Mouse (Mus musculus) activated CD4-positive, CD25-positive, alpha-beta regulatory T cell (primary cell): ENCODE measurements around the gene Cyp2g1. TPM values are rescaled to one million over a fixed set of nuclear protein-coding genes. Genes with fewer than 3 reads are reported as not detected.

Experiments used
- polyA plus RNA-seq, 2 experiments: library from polyadenylated mRNA; unstranded; fragments of 100-300 nt; shearing (Covaris generic); gene quantifications; one replicate each; pipeline ENCODE4 v1.2.1; 2017

The Cyp2g1 gene
- not detected for polyA plus RNA-seq

GRCm38 (mm10) chr7:26808592-26808991 is at the start of gene Cyp2g1:
TSS of gene Cyp2g1 (plus strand) at chr7:26808892.

GRCm38 (mm10) chr7:26835059-26835458 is 26.4 kb downstream of the Cyp2g1 start, which contains the start of gene Cyp2a5:
TSS of gene Cyp2a5 (plus strand) at chr7:26835305.

Other genes starting within 250 kb of the Cyp2g1 start
- under 1 TPM in 1 of 2 experiments, not detected in 1; 0.09 TPM for gene Vmn1r185, start 190.4 kb upstream of the Cyp2g1 start, polyA plus RNA-seq
- gene Cyp2b23, start 122.5 kb upstream of the Cyp2g1 start, polyA plus RNA-seq, result not detected
- gene Cyp2b19, start 51.8 kb upstream of the Cyp2g1 start, polyA plus RNA-seq, result under 1 TPM in 1 of 2 experiments, not detected in 1; 0.34 TPM
- not detected for gene Cyp2a5, start 26.4 kb downstream of the Cyp2g1 start, polyA plus RNA-seq
- under 1 TPM in 1 of 2 experiments, not detected in 1; 0.05 TPM for gene Cyp2a22, start 130.5 kb downstream of the Cyp2g1 start, polyA plus RNA-seq
- gene Cyp2a12, start 220.2 kb downstream of the Cyp2g1 start, polyA plus RNA-seq, result under 1 TPM; 0.10 to 0.16 TPM